Mouse (Mus musculus) lung, postnatal 0 days (tissue): ENCODE measurements around the gene Mb21d2.

Source experiments
- CTCF ChIP-seq: IDR thresholded peaks from 2 replicates; pipeline ENCODE4 v1.5.1; 2016; ENCODE audit warnings: antibody characterized with exemption, mild to moderate bottlenecking
- EP300 ChIP-seq: IDR thresholded peaks from 2 replicates; pipeline ENCODE4 v1.6.1; 2016; ENCODE audit warnings: antibody characterized with exemption, mild to moderate bottlenecking, control low read depth

- TF ChIP-seq EP300 (no peak), CTCF (no peak)
Measured at GRCm38 (mm10) chr16:28870860-28871259, 58.6 kb downstream of the Mb21d2 start.
